Mouse (Mus musculus): ENCODE data around the gene Olfr351.

- TF ChIP-seq CTCF (IDR thresholded peaks at IDR 0.05; ENCODE audit: low read depth) (no peak), EP300 (optimal IDR thresholded peaks at IDR 0.05) (no peak)
Measured at GRCm38 (mm10) chr2:36892836-36893235, 30.4 kb upstream of the Olfr351 start, which contains the start of gene Olfr353.
